Mouse (Mus musculus) liver, embryonic 11.5 days (tissue): ENCODE measurements at regions not wholly inside any gene's neighbourhood (a gene's known extent, or its start where the extent isn't known, plus 50 kb on each side); places are given as distances from the start of the nearest gene placed in this dataset.

Source experiments
- ATAC-seq: fragments of 200-750 bp; cut with Nextera tagmentation; replicated peaks from 2 replicates; pipeline ENCODE4 v1.8.0; 2017; ENCODE audit warnings: moderate number of reproducible peaks, mild to moderate bottlenecking, moderate TSS enrichment, moderate library complexity; ENCODE audit not compliant: low FRiP score
- DNase-seq: peaks from one replicate; pipeline ENCODE4 v3.0.0-alpha.2; 2017; ENCODE audit warnings: low spot score
- H3K27ac ChIP-seq: fragments of 300-500 bp; sonication (generic); 2 replicates; pipeline ENCODE4 v1.5.1; 2014; ENCODE audit warnings: mild to moderate bottlenecking, low read depth, low read length, control low read depth
- H3K27me3 ChIP-seq: fragments of 300-500 bp; sonication (generic); replicated peaks from 2 replicates; pipeline ENCODE4 v1.6.1; 2014; ENCODE audit warnings: low read length, mixed read lengths; ENCODE audit not compliant: control insufficient read depth, insufficient read depth
- H3K36me3 ChIP-seq: fragments of 300-500 bp; sonication (generic); 2 replicates; pipeline ENCODE4 v1.6.1; 2014; ENCODE audit warnings: mild to moderate bottlenecking, low read length, moderate library complexity, mixed read lengths; ENCODE audit not compliant: control insufficient read depth, insufficient read depth
- H3K4me1 ChIP-seq: fragments of 300-500 bp; sonication (generic); replicated peaks from 2 replicates; pipeline ENCODE4 v1.6.1; 2014; ENCODE audit warnings: low read length, mixed read lengths; ENCODE audit not compliant: control insufficient read depth, insufficient read depth
- H3K4me2 ChIP-seq: fragments of 300-500 bp; sonication (generic); 2 replicates; pipeline ENCODE4 v1.6.1; 2014; ENCODE audit warnings: mild to moderate bottlenecking, control low read depth, moderate library complexity
- H3K4me3 ChIP-seq: fragments of 300-500 bp; sonication (generic); 2 replicates; pipeline ENCODE4 v1.5.1; 2014; ENCODE audit warnings: low read depth, low read length, control low read depth
- H3K9ac ChIP-seq: fragments of 300-500 bp; sonication (generic); 2 replicates; pipeline ENCODE4 v1.6.1; 2014; ENCODE audit warnings: low read depth, low read length, control low read depth
- H3K9me3 ChIP-seq: fragments of 300-500 bp; sonication (generic); 2 replicates; pipeline ENCODE4 v1.6.1; 2016; ENCODE audit warnings: low read length, inconsistent platforms, mixed read lengths; ENCODE audit not compliant: control insufficient read depth
- WGBS: fragments of 180-500 bp; shearing (Covaris S2); extraction: QIAGEN DNeasy Blood & Tissue Kit; methylation state at CpG from one replicate; pipeline ENCODE4 v1.1.7; 2014; 5-methylcytosine and 5-hydroxymethylcytosine counted together

- H3K27me3 ChIP-seq, result no peaks in the 10 kb centered on the region
- ATAC-seq (no peak), DNase-seq (no peak)
- H3K4me3 ChIP-seq, result no peak overlapping the region
- no peaks in the 10 kb centered on the region for H3K4me1 ChIP-seq
- no peaks in the 10 kb centered on the region for H3K9me3 ChIP-seq
- no peaks in the 10 kb centered on the region for H3K36me3 ChIP-seq
- no peak overlapping the region for H3K4me2 ChIP-seq
- no peak overlapping the region for H3K27ac ChIP-seq
- 82% methylated on average over 11 of the region's 11 CpGs for WGBS
- no peak overlapping the region for H3K9ac ChIP-seq
These were observed 535.8 kb upstream of the 3110018I06Rik start for GRCm38 (mm10) chr12:106952621-106953020.

DNA sequence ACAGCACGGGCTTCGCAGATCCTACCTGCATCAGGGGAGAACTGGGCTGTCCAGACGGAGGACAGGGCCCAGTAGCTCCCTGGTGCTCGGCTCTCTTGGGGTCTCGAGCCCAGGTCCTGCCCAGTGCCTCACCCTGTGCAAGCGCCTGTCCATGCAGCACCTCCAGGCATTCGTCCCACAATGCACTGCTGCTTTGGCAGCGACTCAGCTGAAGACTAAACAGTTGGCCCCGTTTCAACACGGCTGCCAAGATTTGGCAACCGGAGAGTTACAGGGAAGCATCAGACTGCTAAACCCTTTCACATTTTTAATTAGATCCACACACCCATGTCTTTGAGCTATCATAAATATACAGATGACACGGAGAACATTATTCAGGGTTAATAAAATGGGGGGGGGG, 532.7 kb upstream of the 3110018I06Rik start:
- Histone ChIP-seq H3K27me3 (no peaks in the 10 kb centered on the region), H3K9ac (no peak overlapping the region), H3K36me3 (no peaks in the 10 kb centered on the region), H3K27ac (no peak overlapping the region), H3K9me3 (no peaks in the 10 kb centered on the region), H3K4me2 (no peak overlapping the region), H3K4me1 (no peaks in the 10 kb centered on the region), H3K4me3 (no peak overlapping the region)
- WGBS, result 75% methylated on average over 12 of the region's 12 CpGs
- DNase-seq, result no peak
- ATAC-seq, result no peak

DNA sequence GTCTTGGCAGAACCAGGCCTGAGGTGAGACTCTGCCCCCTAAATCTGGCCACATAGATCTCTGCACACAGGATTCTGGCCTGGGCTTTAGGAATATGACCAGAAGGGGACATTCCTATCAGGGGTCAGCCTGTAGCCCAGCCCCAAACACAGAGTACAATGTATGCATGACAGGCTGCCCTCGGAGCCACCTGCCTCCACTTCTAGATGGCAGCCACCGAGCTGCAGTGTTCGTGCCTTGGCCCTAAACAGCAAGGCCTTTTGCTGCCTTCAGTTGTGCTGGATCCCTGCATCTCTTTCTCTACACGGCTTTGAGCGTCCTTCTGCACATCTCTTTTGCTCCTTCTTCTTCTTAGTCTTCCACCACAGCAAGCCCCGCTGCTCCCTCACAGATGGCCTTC, 532.2 kb upstream of the 3110018I06Rik start:
- H3K36me3 ChIP-seq, result no peaks in the 10 kb centered on the region

GRCm38 (mm10) chr12:106961991-106962390, 526.4 kb upstream of the 3110018I06Rik start:
- no peak overlapping the region for H3K27ac ChIP-seq
- H3K4me3 ChIP-seq, result no peak overlapping the region
- no peaks in the 10 kb centered on the region for H3K9me3 ChIP-seq
- H3K4me1 ChIP-seq, result no peaks in the 10 kb centered on the region
- H3K4me2 ChIP-seq, result no peak overlapping the region
- no peaks in the 10 kb centered on the region for H3K36me3 ChIP-seq
- DNase-seq (no peak), ATAC-seq (no peak)
- no peaks in the 10 kb centered on the region for H3K27me3 ChIP-seq
- 77% methylated on average over 4 of the region's 4 CpGs for WGBS
- no peak overlapping the region for H3K9ac ChIP-seq

More for the DNA sequence above, 532.2 kb upstream of the 3110018I06Rik start:
- no peak for DNase-seq
- no peaks in the 10 kb centered on the region for H3K9me3 ChIP-seq
- H3K9ac ChIP-seq, result no peak overlapping the region
- ATAC-seq, result no peak
- WGBS, result 87% methylated on average over 6 of the region's 6 CpGs
- H3K4me3 ChIP-seq, result no peak overlapping the region
- H3K4me1 ChIP-seq, result no peaks in the 10 kb centered on the region
- no peaks in the 10 kb centered on the region for H3K27me3 ChIP-seq
- H3K27ac ChIP-seq, result no peak overlapping the region
- H3K4me2 ChIP-seq, result no peak overlapping the region

DNA sequence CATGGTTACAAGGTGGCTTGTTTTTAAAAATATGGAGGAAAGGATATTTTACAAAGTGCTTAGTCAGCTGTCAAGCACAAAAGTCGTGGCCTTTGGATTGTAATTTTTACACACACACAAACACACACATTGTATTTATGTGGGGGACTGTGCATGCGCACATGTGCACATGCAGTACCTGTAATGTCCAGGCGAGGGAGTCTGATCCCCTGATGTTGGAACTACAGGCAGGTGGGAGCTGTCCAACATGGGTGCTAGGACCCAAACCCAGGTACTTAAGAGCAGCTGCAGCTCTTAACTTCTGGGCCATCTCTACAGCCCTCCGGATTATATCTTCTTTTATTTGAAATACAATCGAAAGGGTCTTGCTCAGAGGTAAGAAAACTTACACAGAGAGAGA, 524.7 kb upstream of the 3110018I06Rik start:
- H3K4me3 ChIP-seq, result no peak overlapping the region
- WGBS, result 52% methylated on average over 5 of the region's 5 CpGs
- H3K36me3 ChIP-seq, result no peaks in the 10 kb centered on the region
- no peak for DNase-seq
- H3K9ac ChIP-seq, result no peak overlapping the region
- H3K9me3 ChIP-seq, result no peaks in the 10 kb centered on the region
- H3K4me2 ChIP-seq, result no peak overlapping the region
- H3K27ac ChIP-seq, result no peak overlapping the region
- H3K27me3 ChIP-seq, result no peaks in the 10 kb centered on the region
- H3K4me1 ChIP-seq, result no peaks in the 10 kb centered on the region
- no peak for ATAC-seq

- Histone ChIP-seq H3K4me1 (no peaks in the 10 kb centered on the region), H3K9me3 (no peaks in the 10 kb centered on the region), H3K27me3 (no peaks in the 10 kb centered on the region), H3K4me3 (no peak overlapping the region), H3K36me3 (no peaks in the 10 kb centered on the region), H3K4me2 (no peak overlapping the region), H3K9ac (no peak overlapping the region), H3K27ac (no peak overlapping the region)
- 61% methylated on average over 5 of the region's 5 CpGs for WGBS
- DNase-seq, result no peak
- no peak for ATAC-seq
These were observed 518.6 kb upstream of the 3110018I06Rik start for GRCm38 (mm10) chr12:106969873-106970272.

- Histone ChIP-seq H3K27me3 (no peaks in the 10 kb centered on the region), H3K36me3 (no peaks in the 10 kb centered on the region), H3K4me3 (no peak overlapping the region), H3K4me1 (no peaks in the 10 kb centered on the region), H3K9me3 (no peaks in the 10 kb centered on the region), H3K27ac (no peak overlapping the region), H3K9ac (no peak overlapping the region), H3K4me2 (no peak overlapping the region)
- 59% methylated on average over 3 of the region's 3 CpGs for WGBS
- no peak for DNase-seq
- no peak for ATAC-seq
These were observed 496.0 kb upstream of the 3110018I06Rik start for GRCm38 (mm10) chr12:106992421-106992820.

- Histone ChIP-seq H3K27me3 (no peaks in the 10 kb centered on the region), H3K9ac (no peak overlapping the region), H3K9me3 (no peaks in the 10 kb centered on the region), H3K4me1 (no peaks in the 10 kb centered on the region), H3K4me2 (no peak overlapping the region), H3K36me3 (no peaks in the 10 kb centered on the region), H3K4me3 (no peak overlapping the region), H3K27ac (no peak overlapping the region)
- DNase-seq, result no peak
- whole genome bisulfite sequencing, result 80% methylated on average over 4 of the region's 4 CpGs
- ATAC-seq, result no peak
These were observed 495.4 kb upstream of the 3110018I06Rik start for GRCm38 (mm10) chr12:106993011-106993410.

DNA sequence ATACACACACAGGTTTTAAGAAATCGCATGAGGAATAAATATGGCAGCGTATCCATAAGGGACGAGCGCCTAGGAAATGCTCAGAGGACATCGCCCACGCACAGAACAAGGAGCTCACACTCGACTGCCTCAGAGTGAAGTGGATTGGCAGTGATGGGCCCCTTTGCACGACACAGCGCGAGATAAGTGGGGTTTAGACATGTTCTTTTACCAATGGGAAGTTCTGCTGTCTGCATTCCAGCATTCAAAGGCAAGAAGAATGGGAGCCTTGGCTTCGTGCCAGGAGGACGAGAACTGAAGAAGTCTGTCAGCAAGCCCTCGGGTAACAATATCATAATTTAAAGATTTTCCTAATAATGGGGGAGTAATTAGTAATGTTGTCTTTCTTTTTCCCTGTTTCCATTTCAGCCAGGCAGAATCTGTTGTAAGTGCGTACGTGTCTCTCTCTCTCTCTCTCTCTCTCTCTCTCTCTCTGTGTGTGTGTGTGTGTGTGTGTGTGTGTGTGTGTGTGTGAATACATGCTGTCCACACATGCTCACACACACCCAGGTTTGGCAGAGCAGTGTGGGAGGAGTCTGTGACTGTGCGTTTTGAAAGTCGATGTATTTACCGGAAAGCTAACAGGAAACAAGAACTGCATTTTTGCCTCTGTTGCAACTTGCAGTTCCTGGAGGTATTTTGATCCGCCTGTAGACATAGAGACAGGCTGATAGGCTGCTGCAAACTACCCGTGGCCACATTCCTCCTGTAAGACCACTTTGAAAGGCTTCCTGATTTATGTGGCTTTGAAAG, 477.2 kb upstream of the 3110018I06Rik start:
- no peak overlapping the region for H3K4me2 ChIP-seq
- DNase-seq (no peak), ATAC-seq (no peak)
- H3K27me3 ChIP-seq, result no peaks in the 10 kb centered on the region
- no peak overlapping the region for H3K9ac ChIP-seq
- no peaks in the 10 kb centered on the region for H3K4me1 ChIP-seq
- H3K9me3 ChIP-seq, result no peaks in the 10 kb centered on the region
- 66% methylated on average over 20 of the region's 20 CpGs for WGBS
- H3K36me3 ChIP-seq, result no peaks in the 10 kb centered on the region
- no peak overlapping the region for H3K4me3 ChIP-seq
- no peak overlapping the region for H3K27ac ChIP-seq
